Mouse (Mus musculus) retina, embryonic 14.5 days (tissue): ENCODE results near the gene Ccdc163.

Source experiments
- DNase-seq: peaks from one replicate; pipeline ENCODE4 v3.0.0-alpha.2; 2015; ENCODE audit warnings: low spot score

Gene Ccdc163

DNA sequence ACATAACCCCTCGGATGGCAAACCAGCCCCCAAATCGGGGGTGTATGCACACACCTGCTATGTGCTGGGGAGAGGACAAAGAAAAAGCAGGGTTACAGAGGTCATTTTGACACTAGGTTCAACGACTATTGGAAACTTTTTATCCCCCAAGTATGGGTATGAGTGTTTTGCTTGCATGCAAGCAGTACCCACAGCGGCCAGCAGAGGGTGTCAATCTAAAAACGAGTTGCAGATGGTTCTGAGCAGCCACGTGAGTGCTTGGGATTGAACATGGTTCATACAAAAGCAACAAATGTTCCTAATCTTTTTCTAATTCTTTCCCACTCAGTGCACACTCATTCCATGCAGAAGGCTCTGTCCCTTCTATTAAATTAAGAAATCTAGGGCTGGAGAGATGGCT lies 4.5 kb upstream of the Ccdc163 start:
- DNase-seq = peak; percentile 78

- no peak for DNase-seq
These were observed 643 bp upstream of the Ccdc163 start for GRCm38 (mm10) chr4:116707666-116708065.

- DNase-seq = peak; percentile 13
These were observed 582 bp downstream of the Ccdc163 start for GRCm38 (mm10) chr4:116708791-116709390.

DNA sequence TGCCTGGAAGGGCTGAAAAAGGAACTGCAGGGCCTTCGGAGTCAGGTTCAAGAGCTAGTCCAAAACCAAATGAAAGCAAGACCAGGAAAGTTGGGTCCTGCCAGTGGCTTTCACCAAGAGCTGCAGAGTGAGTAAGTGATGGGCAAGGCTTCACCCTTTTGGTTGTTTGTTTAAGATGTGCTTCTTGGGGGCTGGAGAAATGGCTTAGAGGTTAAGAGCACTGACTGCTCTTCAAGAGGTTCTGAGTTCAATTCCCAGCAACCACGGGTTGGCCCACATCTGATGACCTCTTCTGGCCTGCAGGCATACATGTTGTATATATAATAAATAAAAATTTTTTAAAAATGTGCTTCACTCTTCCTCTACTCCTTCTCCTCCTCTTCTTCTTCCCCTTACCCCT lies 1.8 kb downstream of the Ccdc163 start:
- no peak for DNase-seq

DNA sequence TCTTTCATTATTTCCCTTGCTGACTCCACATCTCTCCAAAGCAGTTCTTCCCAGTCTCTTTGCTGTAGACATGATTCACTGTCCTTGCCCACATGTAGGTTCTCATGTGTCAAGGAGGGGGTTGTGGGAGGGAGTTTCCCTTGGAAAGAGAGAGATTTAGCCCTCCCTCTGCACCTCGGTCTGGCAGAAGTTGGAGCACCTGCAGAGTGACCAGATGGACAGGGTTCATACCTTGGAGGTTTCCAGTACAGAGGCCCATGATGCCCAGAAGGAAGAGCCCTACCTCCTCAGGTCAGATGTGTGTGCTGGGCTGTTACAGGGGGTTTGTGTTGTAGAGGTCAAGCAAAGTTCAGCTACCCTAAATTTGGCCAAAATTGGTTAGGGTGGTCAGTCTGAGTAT lies 4.2 kb downstream of the Ccdc163 start:
- DNase-seq = no peak

- DNase-seq = peak; percentile 93
These were observed 11.1 kb downstream of the Ccdc163 start for GRCm38 (mm10) chr4:116719396-116719795.

DNA sequence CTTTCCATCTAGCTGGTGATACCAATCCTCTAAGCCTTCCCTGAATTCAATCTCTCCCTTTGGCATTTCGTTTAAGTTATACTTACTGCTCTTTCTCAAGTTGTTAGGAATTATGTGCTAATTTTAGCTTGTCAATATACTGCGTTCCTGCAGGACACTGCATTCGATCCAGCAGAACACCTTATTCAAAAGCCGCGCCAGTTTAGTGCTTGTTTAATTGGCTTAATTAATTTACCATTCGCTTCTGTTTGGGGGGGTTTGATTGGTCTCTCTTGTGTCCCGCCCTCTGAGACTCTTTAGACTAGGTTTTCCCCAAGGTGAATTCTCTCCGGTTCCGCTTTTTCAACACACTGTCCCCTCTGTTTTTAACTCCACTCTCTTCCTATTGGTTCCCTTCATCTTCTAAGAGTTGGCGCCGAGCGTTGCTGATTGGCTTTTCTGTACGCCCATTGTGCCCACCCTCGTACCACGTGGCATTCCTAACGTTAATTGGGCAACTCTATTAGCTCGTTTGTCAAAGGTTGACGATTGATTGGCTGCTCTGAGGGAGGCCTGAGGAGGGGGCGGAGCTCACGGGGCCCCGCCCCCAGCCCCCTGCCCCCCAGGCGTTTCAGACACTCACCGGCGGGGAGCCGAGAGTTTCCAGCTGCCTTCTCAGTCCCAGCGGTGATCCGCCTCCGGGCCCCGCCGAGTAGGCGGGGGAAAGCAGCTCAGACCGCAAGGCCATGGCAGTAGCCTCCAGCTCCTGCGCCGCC lies 12.2 kb downstream of the Ccdc163 start, which contains the start of gene Tesk2:
TSS of gene Tesk2 (plus strand) at position 606 of the 755 bp plus-strand sequence.
- peak; percentile 99 for DNase-seq

DNA sequence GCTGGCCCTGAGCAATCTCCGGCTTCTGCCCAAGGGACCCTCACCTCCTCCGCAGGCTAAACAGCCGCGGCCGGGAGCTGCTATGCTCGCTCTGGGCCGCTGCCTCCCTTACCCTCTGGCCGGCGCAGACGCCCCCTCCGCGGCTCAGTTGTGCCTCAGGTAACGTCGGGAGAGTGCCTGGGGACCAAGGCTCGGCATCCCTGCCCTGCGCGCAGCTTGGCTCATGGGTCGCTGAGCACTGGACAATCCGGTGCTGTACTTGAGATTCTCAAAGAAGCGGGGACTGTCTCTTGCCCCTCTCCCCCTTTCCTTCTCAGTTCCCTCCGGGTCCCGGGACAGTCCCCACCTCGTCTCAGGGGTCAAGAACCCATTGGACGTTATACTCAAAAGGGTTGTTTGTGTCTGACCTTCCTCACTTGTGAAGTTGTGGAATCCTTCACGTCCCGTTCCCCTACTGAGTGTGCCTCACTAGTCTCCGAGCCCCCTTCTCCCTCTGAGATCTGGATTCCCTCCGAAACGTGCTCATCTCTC lies 12.9 kb downstream of the Ccdc163 start:
- no peak for DNase-seq

GRCm38 (mm10) chr4:116722230-116722629 lies 13.9 kb downstream of the Ccdc163 start:
- DNase-seq = peak; percentile 11

- no peak for DNase-seq
These were observed 17.1 kb downstream of the Ccdc163 start for GRCm38 (mm10) chr4:116725444-116725843.

- DNase-seq = no peak
These were observed 19.1 kb downstream of the Ccdc163 start for GRCm38 (mm10) chr4:116727401-116727800.

DNA sequence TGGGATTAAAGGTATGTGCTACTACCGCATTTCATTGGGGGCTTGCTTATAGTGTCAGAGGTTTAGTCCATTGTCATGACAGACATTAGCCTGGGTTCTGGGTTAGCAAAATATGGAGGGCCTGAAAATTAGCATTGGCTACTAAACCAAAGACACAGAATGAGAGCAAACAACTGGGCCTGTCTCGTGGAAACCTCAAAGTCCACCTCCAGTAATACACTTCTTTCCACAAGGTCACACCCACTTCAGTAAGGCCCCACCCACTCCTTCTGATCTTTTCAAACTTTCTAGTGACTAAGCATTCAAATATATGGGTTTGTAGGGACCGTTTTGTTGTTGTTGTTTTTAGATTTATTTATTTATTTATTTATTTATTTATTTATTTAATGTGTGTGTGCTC lies 21.2 kb downstream of the Ccdc163 start:
- no peak for DNase-seq

GRCm38 (mm10) chr4:116731077-116731476 lies 22.8 kb downstream of the Ccdc163 start:
- DNase-seq = no peak

DNA sequence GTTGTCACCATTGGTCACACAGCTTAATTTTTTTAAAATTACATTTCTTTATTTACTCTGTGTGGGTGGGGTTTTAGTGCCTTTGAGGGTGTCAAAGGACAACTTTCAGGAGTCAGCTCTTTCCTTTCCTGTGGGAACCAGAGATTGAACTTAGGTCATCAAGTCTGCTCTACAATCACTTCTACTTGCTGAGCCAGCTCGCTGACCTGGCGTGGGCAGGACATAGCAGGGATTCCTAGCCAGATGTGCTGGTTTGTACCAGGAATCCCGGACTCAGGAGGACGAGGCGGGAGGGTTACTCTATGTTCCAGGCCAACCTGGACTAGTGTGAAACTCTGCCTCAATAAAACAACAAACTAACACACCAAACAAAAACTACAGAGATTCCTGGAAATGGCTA lies 24.0 kb downstream of the Ccdc163 start:
- DNase-seq = no peak

GRCm38 (mm10) chr4:116734996-116735395 lies 26.7 kb downstream of the Ccdc163 start:
- no peak for DNase-seq

- no peak for DNase-seq
These were observed 30.9 kb downstream of the Ccdc163 start for GRCm38 (mm10) chr4:116738972-116739751.

DNA sequence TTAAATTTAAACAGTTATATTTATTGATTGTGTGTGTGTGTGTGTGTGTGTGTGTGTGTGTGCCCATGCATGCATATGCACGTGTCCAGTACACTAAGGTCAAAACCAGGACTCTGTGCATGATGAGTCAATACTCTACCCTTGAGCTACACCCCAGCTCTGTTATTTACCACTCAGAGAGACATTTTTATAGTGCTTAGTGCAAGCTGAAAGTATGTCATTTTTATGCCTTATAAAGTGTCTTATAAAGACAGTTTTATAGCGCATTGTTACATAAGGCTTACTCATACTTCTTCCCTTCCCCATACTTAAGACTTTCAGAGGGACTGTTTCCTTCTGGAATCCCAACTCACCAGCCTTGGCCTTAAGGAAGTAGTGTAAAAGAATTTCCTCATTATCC lies 41.4 kb downstream of the Ccdc163 start:
- no peak for DNase-seq

DNA sequence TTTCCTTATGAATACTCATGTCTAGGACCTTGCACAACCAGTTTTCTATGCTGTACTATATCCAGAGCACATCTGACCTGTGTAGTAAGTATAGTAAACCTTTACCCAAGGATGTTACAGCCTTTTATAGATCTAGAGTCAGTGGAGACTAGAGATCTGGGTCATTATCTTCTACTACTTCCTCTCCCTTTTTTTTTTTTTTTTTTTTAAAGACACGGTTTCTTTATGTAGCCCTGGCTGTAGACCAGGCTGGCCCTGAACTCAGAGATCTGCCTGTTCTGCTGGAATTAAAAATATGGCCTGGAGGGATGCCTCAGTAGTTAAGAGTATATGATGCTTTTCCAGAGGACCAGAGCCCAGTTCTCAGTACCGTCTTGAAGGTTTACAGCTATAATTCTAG lies 53.6 kb downstream of the Ccdc163 start:
- DNase-seq = no peak

- DNase-seq = no peak
These were observed 55.7 kb downstream of the Ccdc163 start for GRCm38 (mm10) chr4:116764001-116764400.

DNA sequence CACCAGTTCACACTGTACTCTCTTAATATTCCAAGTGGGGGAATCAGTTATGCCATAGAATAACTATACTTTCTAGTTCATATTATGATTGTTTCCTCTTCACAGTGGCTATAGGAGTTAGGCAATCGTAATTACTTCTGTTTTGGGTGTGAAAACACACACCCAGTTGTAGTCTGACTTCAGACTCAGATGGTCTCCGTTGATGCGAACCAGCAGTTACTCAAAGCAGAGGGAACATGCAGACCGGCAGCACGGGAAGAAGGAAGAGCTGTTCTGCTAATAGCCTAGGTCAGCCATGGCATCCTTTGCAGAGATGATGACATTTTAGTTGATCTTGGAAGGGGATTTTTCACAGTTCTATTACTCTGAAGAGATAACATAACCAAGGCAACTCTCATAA lies 60.2 kb downstream of the Ccdc163 start:
- no peak for DNase-seq

DNA sequence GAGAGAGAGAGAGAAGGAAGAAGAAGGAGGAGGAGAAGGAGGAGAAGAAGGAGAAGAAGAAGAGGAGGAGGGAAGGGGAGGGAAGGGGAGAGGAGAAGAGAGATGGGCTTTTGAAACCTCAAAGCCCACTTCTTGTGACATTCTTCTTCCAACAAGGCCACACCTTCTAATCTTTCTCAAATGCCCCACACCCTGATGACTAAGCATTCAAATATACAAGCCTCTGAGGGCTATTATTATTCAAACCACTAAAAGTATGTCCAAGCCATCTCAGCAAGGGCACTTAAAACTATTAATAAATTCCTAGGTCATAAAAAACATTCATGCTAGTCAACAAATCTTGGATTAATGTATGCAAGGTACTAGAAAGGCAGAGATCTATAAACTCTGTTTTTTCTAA lies 60.8 kb downstream of the Ccdc163 start:
- no peak for DNase-seq

GRCm38 (mm10) chr4:116776391-116776790 lies 68.1 kb downstream of the Ccdc163 start:
- no peak for DNase-seq

DNA sequence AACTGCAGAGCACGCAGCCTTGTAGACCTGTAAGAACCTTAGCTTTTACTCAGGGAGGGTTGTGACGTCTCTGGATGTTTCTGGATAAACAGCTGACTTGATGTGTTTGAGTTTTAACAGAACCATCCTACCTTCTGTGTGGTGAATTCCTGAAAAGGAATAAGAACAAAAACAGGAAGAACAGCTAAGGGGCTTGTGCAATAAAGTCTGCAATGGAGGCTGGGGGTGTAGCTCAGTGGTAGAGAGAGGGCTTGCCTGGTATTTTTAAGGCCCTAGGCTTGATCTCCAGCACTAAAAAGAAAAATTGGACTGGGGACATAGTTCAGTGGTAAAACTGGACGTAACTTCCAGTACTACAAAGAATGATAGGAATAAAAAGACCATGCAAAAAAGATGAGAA lies 68.8 kb downstream of the Ccdc163 start:
- DNase-seq = no peak
